Mouse (Mus musculus): ENCODE results near the gene Mnx1. TPM values are rescaled to one million over a fixed set of nuclear protein-coding genes. Genes with fewer than 3 reads are reported as not detected.
A peak's percentile ranks its signal among the peaks of the same experiment; 100 is the strongest.

The Mnx1 gene
- polyA plus RNA-seq, 1 experiment from 2014 or later, result not detected

DNA sequence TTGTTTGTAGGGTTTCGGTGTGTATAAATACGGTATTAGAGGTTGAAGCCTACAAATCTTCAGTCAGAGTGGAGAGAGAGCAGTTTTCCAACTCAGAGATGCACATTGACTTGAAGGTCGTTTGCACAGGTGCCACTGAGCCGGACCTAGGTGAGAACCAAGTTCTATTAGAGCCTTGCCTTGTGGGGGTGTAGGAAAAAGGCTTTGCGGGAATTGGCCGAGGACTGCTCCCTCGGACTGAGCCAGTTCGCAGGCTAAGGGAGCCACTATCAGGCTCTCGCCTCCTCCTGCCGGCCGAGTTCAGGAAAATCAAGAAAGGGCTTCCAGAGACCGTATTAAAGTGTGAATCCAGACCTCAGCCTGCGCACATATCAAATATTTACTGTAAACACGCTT lies 926 bp upstream of the Mnx1 start:
- H3K4me2 ChIP-seq (ENCODE audit: low read depth, low read length, severe bottlenecking), result no peak overlapping the region

DNA sequence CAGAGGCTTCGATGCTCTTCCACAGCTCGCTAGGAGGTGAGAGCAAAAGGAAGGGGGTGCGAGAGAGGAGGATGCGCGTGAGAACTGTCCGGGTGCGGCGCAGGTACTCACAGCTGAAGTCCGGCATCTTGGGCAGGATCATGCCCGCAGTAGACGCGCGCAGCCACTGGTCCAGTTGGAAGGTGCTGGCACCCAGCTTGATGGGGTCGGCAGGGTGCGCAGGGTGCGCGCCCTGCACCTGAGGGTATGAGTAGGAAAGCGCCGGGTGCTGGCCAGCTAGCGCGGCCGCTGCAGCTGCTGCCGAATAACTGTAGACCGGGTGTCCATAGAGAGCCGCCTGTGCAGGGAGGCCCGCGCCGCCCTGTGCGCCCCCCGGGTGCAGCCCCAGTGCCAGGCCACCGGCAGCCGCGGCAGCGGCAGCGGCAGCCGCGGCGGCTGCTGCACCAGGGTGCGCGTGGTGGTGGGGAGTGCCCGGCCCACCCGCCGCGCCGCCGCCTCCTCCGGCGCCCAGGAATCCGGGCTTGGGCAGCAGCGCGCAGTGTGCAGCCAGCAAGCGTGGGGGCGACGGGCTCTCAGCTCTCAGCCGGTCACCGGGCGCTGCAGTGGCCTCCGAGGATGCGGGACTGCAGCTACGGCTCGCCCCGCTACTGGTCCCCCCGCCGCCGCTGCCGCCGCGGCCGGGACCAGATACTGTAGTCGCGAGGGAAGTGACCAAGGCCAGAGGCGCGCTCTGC lies 629 bp downstream of the Mnx1 start:
- H3K4me3 ChIP-seq (ENCODE audit: low read depth, low read length), result peak overlapping the region; percentile 18
- H3K36me3 ChIP-seq (ENCODE audit: control insufficient read depth, insufficient read depth, low read length), result no peaks in the 10 kb centered on the region
- H3K27ac ChIP-seq (ENCODE audit: low read depth, low read length), result no peak overlapping the region
- H3K9ac ChIP-seq (ENCODE audit: low read length), result no peak overlapping the region
- peak overlapping the region; percentile 33 for H3K4me2 ChIP-seq (ENCODE audit: low read depth, low read length, severe bottlenecking)
- peak; percentile 65 for DNase-seq (ENCODE audit: low spot score)
- no peaks in the 10 kb centered on the region for H3K9me3 ChIP-seq (ENCODE audit: control insufficient read depth, low read length)
- under 1% methylated on average over 65 of the region's 73 CpGs for WGBS
- peaks cover 11% of the 10 kb centered on the region for H3K4me1 ChIP-seq (replicated peaks; ENCODE audit: control insufficient read depth, insufficient read depth, low read length)
- peaks cover 97% of the 10 kb centered on the region for H3K27me3 ChIP-seq (ENCODE audit: control insufficient read depth, insufficient read depth, low read length)
- ATAC-seq (replicated peaks; ENCODE audit: low FRiP score), result no peak

More for the DNA sequence above, 926 bp upstream of the Mnx1 start:
- H3K27me3 ChIP-seq (ENCODE audit: control insufficient read depth, insufficient read depth, low read length), result peaks cover 98% of the 10 kb centered on the region
- H3K27ac ChIP-seq (ENCODE audit: low read depth, low read length), result no peak overlapping the region
- DNase-seq (ENCODE audit: low spot score) (peak; percentile 69), ATAC-seq (replicated peaks; ENCODE audit: low FRiP score) (no peak)
- no peak overlapping the region for H3K4me3 ChIP-seq (ENCODE audit: low read depth, low read length)
- H3K9me3 ChIP-seq (ENCODE audit: control insufficient read depth, low read length), result no peaks in the 10 kb centered on the region
- H3K9ac ChIP-seq (ENCODE audit: low read length), result no peak overlapping the region
- H3K36me3 ChIP-seq (ENCODE audit: control insufficient read depth, insufficient read depth, low read length), result no peaks in the 10 kb centered on the region
- peaks cover 11% of the 10 kb centered on the region for H3K4me1 ChIP-seq (replicated peaks; ENCODE audit: control insufficient read depth, insufficient read depth, low read length)
- 0% methylated on average over 14 of the region's 14 CpGs for WGBS

DNA sequence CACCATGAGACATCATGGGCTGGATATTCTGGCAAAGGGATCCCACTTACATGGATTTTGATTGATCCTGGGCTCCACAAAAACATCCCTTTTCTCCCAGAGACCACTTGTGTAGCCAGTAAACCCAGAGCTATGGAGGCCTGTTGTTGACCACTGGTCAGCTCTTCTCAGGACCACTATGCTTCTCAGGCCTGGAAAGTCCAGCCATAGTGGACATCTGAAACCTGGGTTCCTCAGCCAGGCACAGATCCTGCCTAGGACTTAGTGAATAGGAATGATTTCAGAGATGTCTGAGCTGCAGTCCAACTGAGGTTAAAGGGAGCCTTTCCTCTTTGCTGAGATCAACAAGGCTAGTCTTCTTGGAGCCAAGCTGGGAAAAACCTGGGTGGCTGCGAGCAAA lies 2.2 kb downstream of the Mnx1 start:
- DNase-seq (ENCODE audit: low spot score), result peak; percentile 47
- ATAC-seq (replicated peaks; ENCODE audit: low FRiP score), result no peak
- H3K4me1 ChIP-seq (replicated peaks; ENCODE audit: control insufficient read depth, insufficient read depth, low read length), result peaks cover 13% of the 10 kb centered on the region
- no peak overlapping the region for H3K9ac ChIP-seq (ENCODE audit: low read length)
- WGBS, result 0% methylated on average over 1 of the region's 1 CpGs
- no peak overlapping the region for H3K4me2 ChIP-seq (ENCODE audit: low read depth, low read length, severe bottlenecking)
- no peak overlapping the region for H3K4me3 ChIP-seq (ENCODE audit: low read depth, low read length)
- H3K27ac ChIP-seq (ENCODE audit: low read depth, low read length), result no peak overlapping the region
- H3K36me3 ChIP-seq (ENCODE audit: control insufficient read depth, insufficient read depth, low read length), result no peaks in the 10 kb centered on the region
- H3K9me3 ChIP-seq (ENCODE audit: control insufficient read depth, low read length), result no peaks in the 10 kb centered on the region
- H3K27me3 ChIP-seq (ENCODE audit: control insufficient read depth, insufficient read depth, low read length), result peaks cover 99% of the 10 kb centered on the region

DNA sequence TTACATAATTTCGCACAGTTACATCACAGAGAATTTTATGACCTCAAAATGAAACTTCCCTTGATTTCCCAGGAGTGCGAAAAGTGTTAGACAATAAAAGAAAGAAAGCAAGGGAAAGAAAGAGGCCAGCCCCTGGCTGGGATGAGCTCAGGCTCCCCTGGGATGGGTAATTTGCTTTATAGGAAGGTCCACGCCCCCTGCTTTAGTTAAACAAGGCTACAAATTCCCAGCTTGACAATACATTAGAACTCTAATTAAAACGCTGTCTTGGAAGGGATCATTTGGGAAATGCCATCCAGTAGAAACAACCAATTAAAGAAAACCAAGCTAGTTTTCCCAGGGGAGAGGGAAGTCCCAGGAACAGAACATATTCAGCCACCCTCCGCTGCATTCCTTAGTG lies 2.7 kb downstream of the Mnx1 start:
- DNase-seq (ENCODE audit: low spot score) (peak; percentile 38), ATAC-seq (replicated peaks; ENCODE audit: low FRiP score) (no peak)
- Histone ChIP-seq H3K4me2 (ENCODE audit: low read depth, low read length, severe bottlenecking) (no peak overlapping the region), H3K4me3 (ENCODE audit: low read depth, low read length) (no peak overlapping the region), H3K27me3 (ENCODE audit: control insufficient read depth, insufficient read depth, low read length) (peaks cover 99% of the 10 kb centered on the region), H3K27ac (ENCODE audit: low read depth, low read length) (no peak overlapping the region), H3K36me3 (ENCODE audit: control insufficient read depth, insufficient read depth, low read length) (no peaks in the 10 kb centered on the region), H3K9me3 (ENCODE audit: control insufficient read depth, low read length) (no peaks in the 10 kb centered on the region), H3K9ac (ENCODE audit: low read length) (no peak overlapping the region), H3K4me1 (replicated peaks; ENCODE audit: control insufficient read depth, insufficient read depth, low read length) (peaks cover 13% of the 10 kb centered on the region)
- WGBS, result under 1% methylated on average over 5 of the region's 5 CpGs

GRCm38 (mm10) chr5:29475041-29475440 lies 3.2 kb downstream of the Mnx1 start:
- peaks cover 13% of the 10 kb centered on the region for H3K4me1 ChIP-seq (replicated peaks; ENCODE audit: control insufficient read depth, insufficient read depth, low read length)
- ATAC-seq (replicated peaks; ENCODE audit: low FRiP score) (no peak), DNase-seq (ENCODE audit: low spot score) (no peak)
- H3K9me3 ChIP-seq (ENCODE audit: control insufficient read depth, low read length), result no peaks in the 10 kb centered on the region
- WGBS, result 2% methylated on average over 10 of the region's 10 CpGs
- H3K27me3 ChIP-seq (ENCODE audit: control insufficient read depth, insufficient read depth, low read length), result peaks cover 99% of the 10 kb centered on the region
- no peak overlapping the region for H3K4me3 ChIP-seq (ENCODE audit: low read depth, low read length)
- H3K27ac ChIP-seq (ENCODE audit: low read depth, low read length), result no peak overlapping the region
- H3K4me2 ChIP-seq (ENCODE audit: low read depth, low read length, severe bottlenecking), result no peak overlapping the region
- H3K9ac ChIP-seq (ENCODE audit: low read length), result no peak overlapping the region
- no peaks in the 10 kb centered on the region for H3K36me3 ChIP-seq (ENCODE audit: control insufficient read depth, insufficient read depth, low read length)

DNA sequence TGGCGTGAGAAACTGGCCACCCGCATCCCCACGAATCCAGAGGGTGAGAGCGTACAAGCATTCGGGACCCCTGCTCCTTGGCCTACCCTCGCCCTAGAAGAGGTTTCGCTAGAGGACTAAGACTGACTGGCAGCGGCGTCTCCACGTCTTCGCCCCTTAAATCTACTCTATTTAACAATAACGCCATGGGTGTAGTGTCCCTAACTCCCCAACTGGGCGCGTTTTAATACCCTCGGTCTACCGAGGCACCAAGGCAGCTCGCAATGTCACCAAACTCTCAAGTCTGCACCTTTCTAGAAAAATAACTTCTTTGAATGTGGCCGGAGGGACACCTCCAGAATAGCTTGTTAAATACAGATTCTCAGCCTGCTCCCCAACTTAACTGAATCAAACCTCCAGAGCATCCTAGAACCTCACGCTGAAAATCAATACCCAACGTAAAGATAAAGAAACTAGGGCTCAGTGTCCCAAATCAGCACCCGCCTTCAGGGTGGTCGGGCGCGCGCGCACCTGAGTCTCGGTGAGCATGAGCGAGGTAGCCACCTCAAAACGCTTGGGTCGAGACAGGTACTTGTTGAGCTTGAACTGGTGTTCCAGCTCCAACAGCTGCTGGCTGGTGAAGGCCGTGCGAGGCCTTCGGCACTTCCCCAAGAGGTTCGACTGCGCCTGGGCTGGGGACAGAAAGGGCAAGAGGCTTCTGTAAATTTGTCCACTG lies 3.9 kb downstream of the Mnx1 start:
- DNase-seq (ENCODE audit: low spot score) (peak; percentile 57), ATAC-seq (replicated peaks; ENCODE audit: low FRiP score) (no peak)
- under 1% methylated on average over 35 of the region's 35 CpGs for WGBS
- Histone ChIP-seq H3K27ac (ENCODE audit: low read depth, low read length) (no peak overlapping the region), H3K27me3 (ENCODE audit: control insufficient read depth, insufficient read depth, low read length) (peaks cover 99% of the 10 kb centered on the region), H3K9me3 (ENCODE audit: control insufficient read depth, low read length) (no peaks in the 10 kb centered on the region), H3K4me2 (ENCODE audit: low read depth, low read length, severe bottlenecking) (no peak overlapping the region), H3K4me1 (replicated peaks; ENCODE audit: control insufficient read depth, insufficient read depth, low read length) (peaks cover 13% of the 10 kb centered on the region), H3K36me3 (ENCODE audit: control insufficient read depth, insufficient read depth, low read length) (no peaks in the 10 kb centered on the region), H3K4me3 (ENCODE audit: low read depth, low read length) (no peak overlapping the region), H3K9ac (ENCODE audit: low read length) (no peak overlapping the region)

GRCm38 (mm10) chr5:29473551-29474245 lies 4.6 kb downstream of the Mnx1 start:
- H3K4me3 ChIP-seq (ENCODE audit: low read depth, low read length), result no peak overlapping the region
- H3K4me1 ChIP-seq (replicated peaks; ENCODE audit: control insufficient read depth, insufficient read depth, low read length), result peaks cover 13% of the 10 kb centered on the region
- H3K27me3 ChIP-seq (ENCODE audit: control insufficient read depth, insufficient read depth, low read length), result peaks cover 99% of the 10 kb centered on the region
- no peak for DNase-seq (ENCODE audit: low spot score)
- no peaks in the 10 kb centered on the region for H3K36me3 ChIP-seq (ENCODE audit: control insufficient read depth, insufficient read depth, low read length)
- H3K27ac ChIP-seq (ENCODE audit: low read depth, low read length), result no peak overlapping the region
- H3K9me3 ChIP-seq (ENCODE audit: control insufficient read depth, low read length), result no peaks in the 10 kb centered on the region
- no peak for ATAC-seq (replicated peaks; ENCODE audit: low FRiP score)
- H3K4me2 ChIP-seq (ENCODE audit: low read depth, low read length, severe bottlenecking), result no peak overlapping the region
- no peak overlapping the region for H3K9ac ChIP-seq (ENCODE audit: low read length)
- under 1% methylated on average over 35 of the region's 35 CpGs for WGBS

GRCm38 (mm10) chr5:29471855-29472665 lies 6.2 kb downstream of the Mnx1 start:
- no peaks in the 10 kb centered on the region for H3K9me3 ChIP-seq (ENCODE audit: control insufficient read depth, low read length)
- WGBS, result under 1% methylated on average over 22 of the region's 22 CpGs
- no peak overlapping the region for H3K4me2 ChIP-seq (ENCODE audit: low read depth, low read length, severe bottlenecking)
- ATAC-seq (replicated peaks; ENCODE audit: low FRiP score) (no peak), DNase-seq (ENCODE audit: low spot score) (peak; percentile 66)
- no peak overlapping the region for H3K4me3 ChIP-seq (ENCODE audit: low read depth, low read length)
- H3K36me3 ChIP-seq (ENCODE audit: control insufficient read depth, insufficient read depth, low read length), result no peaks in the 10 kb centered on the region
- no peak overlapping the region for H3K27ac ChIP-seq (ENCODE audit: low read depth, low read length)
- peaks cover 4% of the 10 kb centered on the region; the same call in 1 of the 2 replicates for H3K4me1 ChIP-seq (replicated peaks; ENCODE audit: control insufficient read depth, insufficient read depth, low read length)
- no peak overlapping the region for H3K9ac ChIP-seq (ENCODE audit: low read length)
- H3K27me3 ChIP-seq (ENCODE audit: control insufficient read depth, insufficient read depth, low read length), result peaks cover 99% of the 10 kb centered on the region

Measured in forebrain, embryonic 11.5 days (tissue).